Mouse (Mus musculus) G1E (cell line): ENCODE results near the gene Pygm.

ENCODE experiments used
- CTCF ChIP-seq: IDR thresholded peaks from 2 replicates; pipeline ENCODE4 v1.5.1; 2012; ENCODE audit warnings: low read depth, low read length, inconsistent platforms, mixed read lengths
- GATA1 ChIP-seq: IDR thresholded peaks from 2 replicates; pipeline ENCODE4 v1.6.1; 2012; ENCODE audit warnings: borderline replicate concordance, low read length, inconsistent platforms, mixed read lengths
- GATA2 ChIP-seq: IDR thresholded peaks from 2 replicates; pipeline ENCODE4 v1.6.1; 2012; ENCODE audit warnings: low read depth, low read length, inconsistent platforms, borderline replicate concordance
- POLR2AphosphoS5 ChIP-seq: IDR thresholded peaks from 2 replicates; pipeline ENCODE4 v1.6.1; 2012; ENCODE audit warnings: low read depth, low read length, inconsistent platforms; ENCODE audit not compliant: insufficient replicate concordance
- TAL1 ChIP-seq: conservative IDR thresholded peaks from 2 replicates; pipeline ENCODE4 v1.6.1; 2012; ENCODE audit warnings: low read depth, low read length, inconsistent platforms, mixed read lengths

- TF ChIP-seq CTCF (no peak), POLR2AphosphoS5 (no peak), TAL1 (no peak), GATA1 (no peak), GATA2 (no peak)
Measured at GRCm38 (mm10) chr19:6364317-6364725, 19.9 kb upstream of the Pygm start.
